Mouse (Mus musculus): ENCODE measurements around the gene Vkorc1l1.

The Vkorc1l1 gene

DNA sequence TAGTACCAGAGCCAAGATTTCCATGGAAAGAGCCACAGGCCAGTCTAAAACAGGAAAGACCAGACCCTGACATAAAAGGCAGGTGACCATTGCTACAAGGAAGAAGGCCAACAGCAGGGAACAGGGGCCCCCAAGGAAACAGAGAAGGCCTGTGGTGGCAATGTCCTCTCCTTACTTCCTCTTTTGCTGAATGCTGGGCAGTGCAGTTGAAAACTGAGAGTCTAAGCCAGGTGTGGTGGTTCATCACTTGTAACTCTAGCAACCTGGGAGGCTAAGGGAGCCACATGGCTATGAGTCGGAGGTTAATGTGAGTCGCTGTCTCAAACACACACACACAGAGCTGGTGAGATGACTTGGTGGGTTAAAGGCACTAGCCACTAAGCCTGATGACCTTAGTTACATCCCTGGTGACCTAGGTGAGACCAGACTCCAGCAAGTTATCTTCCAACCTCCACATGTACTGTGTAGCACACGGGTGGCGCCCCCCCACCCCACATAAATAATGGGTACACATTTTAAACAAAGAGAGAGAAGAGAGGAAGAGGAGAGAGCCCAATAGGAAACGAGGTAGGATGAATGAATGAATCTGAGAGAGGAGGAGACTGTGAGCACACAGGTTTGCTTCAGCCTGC is 59.7 kb downstream of the Vkorc1l1 start:
- no peak for DNase-seq (ENCODE audit: low spot score)

DNA sequence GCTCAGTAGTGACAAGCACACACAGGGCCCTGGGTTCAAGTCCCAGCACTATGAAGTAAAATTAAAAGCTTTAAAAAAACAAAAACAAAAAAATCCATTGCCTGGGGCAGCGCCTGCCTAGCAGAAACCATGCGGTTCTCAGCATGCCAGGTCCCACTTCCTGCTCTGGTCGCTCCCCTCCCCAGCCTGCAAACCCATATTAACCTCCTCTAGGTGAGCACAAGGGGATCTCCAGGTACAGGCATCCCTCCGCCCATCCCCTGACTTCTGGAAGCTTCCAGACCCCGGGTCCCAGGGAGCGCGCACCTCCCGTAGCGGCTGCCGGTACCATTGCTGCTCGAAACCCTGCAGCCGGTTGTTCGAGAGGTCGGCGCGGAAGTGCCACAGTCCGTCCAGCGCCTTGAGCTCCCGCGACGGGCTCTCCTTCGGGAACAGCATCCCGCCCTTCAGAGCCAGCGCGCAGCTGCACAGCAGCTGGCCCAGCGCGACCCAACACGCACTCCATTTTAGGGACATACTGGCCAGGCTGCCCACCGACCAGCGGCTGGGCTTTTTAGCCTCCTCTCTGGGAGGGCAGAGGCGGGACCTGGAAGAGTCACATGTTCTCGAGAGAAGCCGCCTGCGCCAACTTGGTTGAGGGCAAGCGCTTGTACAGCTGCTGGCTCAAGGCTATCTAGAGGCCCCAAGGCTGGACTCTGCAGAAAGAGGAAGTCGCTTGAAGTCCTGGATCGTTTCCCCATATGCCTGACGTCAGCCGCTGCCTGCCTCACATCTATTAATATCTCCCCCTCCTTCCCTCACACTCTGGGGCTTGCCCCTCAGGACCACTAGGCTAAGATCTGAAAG is 60.8 kb downstream of the Vkorc1l1 start, which contains the start of gene Gusb:
Gene Gusb (minus strand): TSS at position 749 of the 846 bp plus-strand sequence.
- peak; percentile 82 for DNase-seq (ENCODE audit: low spot score)

DNA sequence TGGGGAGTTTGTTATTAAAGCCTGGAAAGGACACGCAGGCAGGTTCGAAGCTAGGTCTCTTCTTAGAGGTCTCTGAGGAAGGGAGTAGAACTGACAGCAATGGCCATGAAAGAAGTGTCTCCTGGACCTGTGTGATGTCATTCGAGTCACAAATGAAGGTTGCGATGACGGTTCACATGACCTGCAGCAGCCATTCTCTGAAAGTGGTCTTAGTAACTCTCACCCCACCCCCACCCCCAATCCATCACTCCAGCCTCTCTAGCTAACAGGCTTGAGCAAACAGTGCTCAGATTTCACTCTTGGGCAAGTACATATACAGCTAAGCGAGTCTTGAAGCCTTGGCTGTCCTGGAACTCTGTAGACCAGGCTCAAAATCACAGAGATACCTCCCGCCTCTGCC is 61.5 kb downstream of the Vkorc1l1 start:
- DNase-seq (ENCODE audit: low spot score), result no peak

DNA sequence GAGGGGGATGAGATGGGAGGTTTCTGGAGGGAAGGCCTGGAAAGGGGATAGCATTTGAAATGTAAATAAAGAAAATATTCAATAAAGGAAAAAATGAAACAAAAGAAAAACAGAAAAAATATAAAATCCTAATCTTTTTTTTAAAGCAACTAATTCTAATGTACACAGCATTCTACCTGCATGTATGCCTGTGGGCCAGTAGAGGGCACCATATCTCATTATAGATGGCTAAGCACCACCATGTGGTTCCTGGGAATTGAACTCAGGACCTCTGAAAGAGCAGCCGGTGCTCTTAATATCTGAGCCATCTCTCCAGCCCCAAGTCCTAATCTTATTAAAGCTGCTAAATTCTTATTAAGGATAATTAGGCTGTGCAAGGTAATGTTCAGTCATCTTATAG is 65.6 kb downstream of the Vkorc1l1 start:
- DNase-seq (ENCODE audit: low spot score), result no peak

DNA sequence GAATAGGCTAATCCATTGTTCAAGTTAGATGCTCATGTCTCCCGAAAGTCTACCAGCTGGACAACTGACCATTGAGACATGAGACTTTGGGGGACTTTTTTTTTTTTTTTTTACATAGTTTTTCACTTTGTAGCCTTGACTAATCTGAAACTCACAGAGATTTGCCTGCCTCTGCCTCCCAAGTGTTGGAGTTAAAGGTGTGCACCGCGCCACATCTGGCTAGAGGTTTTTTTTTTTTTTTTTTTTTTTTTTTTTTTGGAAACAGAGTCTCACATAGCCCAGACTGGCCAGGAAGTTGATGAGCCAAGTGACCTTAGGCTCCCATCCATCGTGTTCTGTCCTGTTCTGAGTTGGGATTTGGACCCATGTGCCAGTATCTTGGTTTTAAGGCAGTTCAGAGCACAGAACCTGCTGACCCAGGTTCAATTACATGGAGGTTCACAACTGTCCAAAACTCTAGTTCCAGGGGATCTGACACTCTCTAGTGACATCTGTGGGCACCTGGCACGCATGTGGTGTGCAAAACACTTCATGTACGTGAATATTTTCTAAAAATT is 66.3 kb downstream of the Vkorc1l1 start:
- DNase-seq (ENCODE audit: low spot score), result no peak

DNA sequence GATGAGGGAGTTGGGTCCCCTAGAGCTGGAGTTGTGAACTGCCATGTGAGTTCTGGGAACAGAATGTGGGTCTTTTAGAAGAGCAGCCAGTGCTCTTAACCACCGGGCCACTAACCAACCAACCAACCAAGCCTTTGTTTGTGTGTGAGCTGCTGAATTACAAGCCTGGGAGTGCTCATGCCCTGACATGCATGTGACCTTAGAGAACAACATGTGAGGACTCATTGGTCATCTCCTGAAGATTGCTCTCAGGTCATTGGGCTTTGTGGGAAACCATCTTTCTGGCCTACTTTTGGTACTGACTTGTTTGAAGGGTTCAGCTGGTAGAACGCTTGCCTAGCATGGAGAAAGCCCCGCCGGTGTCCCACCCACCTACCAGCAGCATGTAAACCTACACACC is 68.0 kb downstream of the Vkorc1l1 start:
- DNase-seq (ENCODE audit: low spot score), result no peak

DNA sequence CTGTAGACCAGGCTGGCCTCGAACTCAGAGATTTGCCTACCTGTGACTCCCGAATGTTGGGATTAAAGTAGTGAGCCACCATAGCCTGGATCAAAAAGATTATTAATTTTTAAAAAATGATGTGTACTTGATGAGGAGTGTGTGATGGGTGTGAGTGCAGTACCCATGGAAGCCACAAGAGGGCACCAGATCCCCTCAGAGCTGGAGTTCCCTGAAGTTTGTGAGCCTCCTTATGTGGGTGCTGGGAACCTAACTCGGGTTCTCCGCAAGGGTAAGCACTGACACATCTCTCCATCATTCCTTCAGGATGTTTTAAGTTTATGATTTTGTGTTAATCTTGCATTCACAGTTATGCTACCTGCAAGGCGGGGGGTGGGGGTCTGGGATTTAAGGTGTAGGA is 69.2 kb downstream of the Vkorc1l1 start:
- no peak for DNase-seq (ENCODE audit: low spot score)

DNA sequence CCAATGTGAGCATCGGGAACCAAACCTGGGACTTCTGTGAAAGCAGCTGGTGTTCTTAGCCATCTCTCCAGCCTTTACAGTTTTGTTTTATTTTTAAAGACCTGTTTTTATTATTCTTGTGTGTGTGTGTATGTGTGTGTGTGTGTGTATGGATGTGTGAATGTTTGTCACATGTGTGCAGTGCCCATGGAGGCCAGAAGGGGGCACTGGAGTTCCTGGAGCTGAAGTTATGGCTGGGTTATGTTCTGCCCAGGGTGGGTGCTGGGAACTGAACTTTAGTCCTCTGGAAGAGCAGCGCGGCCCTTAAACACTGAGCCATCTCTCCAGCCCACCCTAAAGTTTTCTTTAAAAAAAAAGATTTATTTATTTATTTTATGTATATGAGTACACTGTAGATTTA is 73.3 kb downstream of the Vkorc1l1 start:
- no peak for DNase-seq (ENCODE audit: low spot score)

DNA sequence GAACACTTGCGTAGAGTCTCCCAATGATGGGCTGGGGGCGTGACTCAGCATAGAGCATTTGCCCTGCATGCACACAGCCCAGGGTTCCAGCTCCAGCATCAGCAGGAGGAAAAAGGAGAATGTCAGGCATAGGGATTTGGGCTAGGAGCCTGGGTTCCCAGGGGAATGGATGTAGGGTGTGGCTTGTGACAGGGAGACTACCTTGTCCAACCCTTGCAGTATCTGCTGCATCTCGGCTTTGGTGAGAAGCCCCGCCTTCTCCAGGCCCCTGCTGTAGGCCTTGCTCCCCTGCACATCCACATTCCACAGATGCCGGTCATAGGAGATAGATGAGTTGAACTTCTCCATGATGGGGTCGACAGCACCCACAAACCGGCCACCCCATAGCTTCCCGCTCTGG is 77.7 kb downstream of the Vkorc1l1 start:
- DNase-seq (ENCODE audit: low spot score), result no peak

DNA sequence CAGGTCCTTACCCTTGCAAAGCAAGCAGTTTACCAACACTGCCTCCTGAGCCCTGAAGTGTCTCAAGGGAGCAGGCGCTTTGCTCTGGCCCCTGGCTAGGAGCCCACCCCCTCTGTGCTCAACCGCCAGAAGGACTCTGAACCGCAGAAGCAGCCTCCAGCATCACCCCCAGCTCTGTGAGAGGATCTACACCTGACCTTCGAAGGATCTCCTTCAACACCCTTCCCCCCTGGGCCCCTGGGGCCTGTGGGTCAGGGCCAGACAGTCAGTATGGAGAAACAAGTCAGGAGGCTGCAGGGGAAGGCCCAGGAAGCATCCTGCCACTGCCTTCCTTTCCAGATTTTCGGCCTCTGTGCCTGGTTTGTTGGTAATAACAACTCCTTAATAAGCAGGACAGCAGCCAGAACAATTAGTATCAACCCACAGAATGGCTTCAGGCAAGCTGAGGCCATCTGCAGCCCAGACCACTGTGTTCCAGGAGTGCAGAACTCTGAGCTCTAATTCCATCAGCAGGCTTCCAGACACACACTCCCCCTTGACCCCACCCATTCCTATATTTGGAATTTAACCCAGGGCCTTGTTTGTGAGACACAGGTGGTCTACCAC is 79.7 kb downstream of the Vkorc1l1 start:
- DNase-seq (ENCODE audit: low spot score), result no peak

DNA sequence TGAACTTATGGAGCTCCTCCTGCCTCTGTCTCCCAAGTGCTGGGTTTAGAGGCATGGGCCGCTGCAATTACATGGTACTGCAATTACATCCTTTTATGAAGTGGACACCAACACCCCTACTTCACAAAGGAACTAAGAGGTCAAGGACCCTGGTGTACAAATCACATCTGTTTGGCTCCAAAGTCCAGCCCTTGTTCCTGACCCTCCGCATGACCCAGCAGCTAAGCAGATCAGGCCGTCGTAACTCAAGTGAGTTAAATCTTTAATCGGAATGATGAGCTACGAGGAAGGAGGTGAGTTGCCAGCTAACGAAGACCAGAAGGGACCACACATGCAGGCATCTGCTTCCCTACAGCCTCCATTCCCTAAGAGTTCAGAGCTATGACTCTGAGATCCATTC is 80.6 kb downstream of the Vkorc1l1 start:
- DNase-seq (ENCODE audit: low spot score), result no peak

DNA sequence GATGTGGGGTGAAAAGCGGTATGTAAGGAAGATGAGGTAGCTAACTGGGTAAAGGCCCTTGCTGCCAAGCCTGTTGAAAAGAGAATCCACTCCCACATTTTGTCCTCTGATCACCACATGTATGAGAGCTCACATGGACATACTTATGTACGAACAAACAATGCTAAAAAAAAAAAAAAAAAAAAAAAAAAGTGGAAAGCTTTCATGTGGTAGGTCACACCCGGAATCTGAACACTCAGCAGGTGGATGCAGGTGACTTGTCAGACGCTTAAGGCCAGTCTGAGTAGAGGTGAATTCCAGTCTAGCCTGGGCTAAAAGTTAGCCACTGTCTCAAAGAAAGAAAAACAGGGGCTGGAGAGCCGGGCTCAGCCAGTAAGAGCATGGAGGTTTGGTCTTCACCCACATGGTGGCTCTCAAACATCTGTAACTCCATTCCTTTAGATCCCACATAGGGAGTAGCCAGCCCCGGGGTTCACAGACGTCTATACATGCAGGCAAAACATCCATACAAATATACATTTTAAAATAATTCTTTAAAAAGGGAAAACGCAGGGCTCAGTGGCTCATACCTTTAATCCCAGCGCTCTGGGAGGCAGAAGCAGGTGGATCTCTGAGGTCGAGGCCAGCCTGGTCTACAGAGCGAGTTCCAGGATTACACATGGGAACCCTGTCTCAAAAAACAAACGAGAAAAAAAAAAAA is 81.4 kb downstream of the Vkorc1l1 start:
- DNase-seq (ENCODE audit: low spot score), result no peak

DNA sequence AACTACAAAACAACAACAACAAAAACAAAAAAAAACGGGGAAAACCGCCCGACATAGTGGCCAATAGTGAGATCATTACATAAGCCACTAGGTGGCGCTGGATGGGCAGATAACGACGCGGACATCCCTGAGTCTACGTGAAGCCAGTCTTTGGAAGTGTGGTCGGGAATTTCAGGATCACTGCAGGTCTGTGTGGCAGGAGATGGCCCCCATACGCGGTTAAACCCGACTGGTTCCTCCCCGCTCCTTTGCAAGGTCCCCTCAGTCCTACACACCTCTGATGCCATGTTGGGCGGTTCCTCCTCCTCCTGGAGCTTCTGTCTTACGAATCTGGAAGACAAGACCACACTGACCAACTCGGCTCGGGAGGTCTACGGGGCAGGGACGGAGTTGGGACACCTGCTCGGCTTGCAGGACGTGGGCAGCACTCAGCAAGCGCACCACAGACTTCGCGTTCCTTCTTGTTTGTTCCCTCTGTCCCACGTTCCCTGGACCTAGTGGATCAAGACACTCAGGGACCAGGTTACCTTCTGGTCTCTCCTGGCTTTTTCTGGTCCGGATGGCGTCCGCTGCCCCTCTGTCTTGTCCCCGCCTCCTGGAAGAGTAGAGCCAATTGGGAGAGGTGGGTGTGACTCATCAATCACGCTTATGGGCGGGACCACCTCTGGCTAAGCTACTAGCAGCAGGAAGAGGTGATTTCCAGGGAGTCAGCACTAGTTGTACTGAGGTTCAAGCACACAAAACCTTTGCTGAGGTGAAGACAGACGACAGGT is 82.2 kb downstream of the Vkorc1l1 start:
- DNase-seq (ENCODE audit: low spot score), result peak; percentile 79

DNA sequence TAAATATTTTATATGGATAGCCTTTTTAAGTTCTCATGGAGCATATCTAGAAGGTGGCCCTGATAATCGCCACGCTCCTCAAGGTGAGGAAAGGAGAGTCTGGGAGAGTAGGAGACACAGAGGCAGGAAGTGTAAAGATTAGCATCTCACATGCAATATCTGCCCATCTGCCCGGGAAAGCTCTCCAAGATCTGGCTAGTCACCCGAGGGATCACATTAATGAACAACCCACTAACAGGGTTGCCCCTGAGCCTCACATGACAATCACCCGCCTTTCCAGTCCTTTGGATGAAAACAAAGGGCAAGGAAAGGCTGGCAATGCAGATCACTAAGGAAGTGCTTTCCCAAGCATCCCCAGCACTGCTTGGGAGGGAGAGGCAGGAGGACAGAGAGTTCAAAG is 85.4 kb downstream of the Vkorc1l1 start:
- DNase-seq (ENCODE audit: low spot score), result no peak

DNA sequence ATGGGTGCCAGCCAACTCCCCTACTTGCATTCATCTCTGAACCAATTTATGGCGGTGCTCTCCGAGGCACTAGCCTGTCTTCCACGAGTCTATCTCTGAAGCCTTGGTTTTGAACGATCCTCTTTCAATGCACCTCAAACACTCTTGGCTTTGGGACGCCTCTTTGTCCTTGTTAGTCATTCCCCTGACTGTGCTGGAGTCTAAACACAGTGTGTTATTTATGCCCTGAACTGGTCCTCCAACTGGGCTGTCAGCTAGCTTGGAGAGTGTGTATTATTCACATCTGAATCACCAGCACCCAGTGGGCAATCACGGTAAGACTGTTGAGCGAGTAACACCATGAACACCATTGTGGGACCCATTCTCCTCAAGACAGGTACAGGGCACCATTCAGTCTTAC is 85.9 kb downstream of the Vkorc1l1 start:
- DNase-seq (ENCODE audit: low spot score), result no peak

DNA sequence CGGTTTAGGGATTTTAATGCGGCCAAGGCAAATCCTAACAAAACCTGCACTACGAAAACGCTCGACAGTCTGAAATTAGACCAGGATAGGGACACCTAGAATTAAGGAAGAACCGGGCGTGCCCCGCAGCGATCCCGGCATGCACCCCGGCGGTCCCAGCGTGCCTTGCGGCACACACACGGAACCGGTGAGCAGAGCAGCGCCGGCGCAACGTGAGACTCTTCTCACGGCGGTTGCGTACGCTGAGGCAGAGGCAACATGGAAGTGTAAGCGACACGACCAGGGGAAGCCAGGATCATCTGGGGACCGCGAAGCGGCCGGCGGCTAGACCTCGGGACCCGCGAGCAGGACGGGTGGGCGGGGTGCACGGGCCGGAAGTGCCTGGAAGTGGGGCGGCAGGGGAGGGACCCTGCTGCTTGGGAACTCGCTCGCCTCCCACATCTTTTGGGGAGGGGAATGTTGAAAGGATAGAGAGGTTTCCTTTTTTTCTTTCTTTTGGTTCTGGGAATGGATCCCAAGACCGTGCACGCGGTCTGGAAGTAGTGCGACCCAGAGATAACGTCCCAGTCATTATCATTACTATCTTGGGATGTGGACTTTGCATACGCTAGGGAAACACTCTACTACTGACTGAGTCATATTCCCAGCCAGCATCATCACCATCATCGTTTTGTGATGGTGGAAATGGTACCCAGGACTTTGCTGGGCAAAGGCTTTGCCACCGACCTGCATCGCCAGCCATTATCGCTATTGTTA is 87.5 kb downstream of the Vkorc1l1 start, which contains the start of the genes Asl and Crcp:
Gene Asl (minus strand): TSS at position 106 of the 756 bp plus-strand sequence.
Gene Crcp (plus strand): TSS at position 149 of the 756 bp plus-strand sequence.
- DNase-seq (ENCODE audit: low spot score), result peak; percentile 85

DNA sequence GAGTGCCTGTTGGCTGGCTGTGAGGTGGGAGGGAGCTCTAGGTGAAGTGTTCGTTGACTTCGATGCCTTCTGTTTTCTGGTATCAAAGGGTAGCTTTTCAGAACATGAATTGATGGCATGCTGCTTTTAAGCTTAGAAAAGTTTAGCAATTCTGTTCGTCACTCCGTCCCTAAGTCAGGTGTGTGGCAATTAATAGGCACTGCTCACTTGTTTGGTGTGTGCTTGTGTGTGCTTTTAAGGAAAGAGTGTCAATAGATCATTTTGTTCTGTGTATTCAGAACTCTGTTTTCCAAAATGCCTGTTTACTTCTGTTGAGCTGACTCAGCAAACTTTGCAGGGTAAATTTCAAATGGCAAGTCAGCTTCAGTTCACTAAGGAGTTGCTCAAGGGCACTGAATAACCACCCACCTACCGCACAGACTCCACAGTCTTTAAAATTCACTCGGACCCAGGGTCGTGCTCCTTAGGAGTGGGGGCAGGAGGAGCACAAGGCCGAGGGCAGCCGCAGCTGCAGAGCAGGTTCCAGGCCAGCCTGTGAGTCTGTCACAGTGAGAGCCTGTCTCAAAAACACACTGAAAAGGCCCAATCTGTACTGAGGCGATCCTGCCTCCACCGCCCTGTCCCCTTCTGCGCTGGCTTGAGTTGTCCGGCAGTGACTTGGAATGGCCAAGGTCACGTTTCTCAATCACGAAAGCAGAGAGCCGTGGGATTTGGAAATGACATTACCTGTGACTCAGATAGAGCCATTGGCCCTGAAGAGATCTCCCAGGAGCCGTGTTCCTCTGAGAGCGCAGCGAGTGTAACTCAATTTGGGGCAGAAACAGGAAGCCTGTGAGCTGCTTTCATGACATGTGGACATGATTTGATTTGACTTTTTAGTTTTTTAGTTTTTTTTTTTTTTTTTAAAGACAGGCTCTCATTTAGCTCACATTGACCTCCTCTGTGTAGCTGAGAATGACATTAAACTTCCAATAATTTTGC is 89.9 kb downstream of the Vkorc1l1 start:
- no peak for DNase-seq (ENCODE audit: low spot score)

DNA sequence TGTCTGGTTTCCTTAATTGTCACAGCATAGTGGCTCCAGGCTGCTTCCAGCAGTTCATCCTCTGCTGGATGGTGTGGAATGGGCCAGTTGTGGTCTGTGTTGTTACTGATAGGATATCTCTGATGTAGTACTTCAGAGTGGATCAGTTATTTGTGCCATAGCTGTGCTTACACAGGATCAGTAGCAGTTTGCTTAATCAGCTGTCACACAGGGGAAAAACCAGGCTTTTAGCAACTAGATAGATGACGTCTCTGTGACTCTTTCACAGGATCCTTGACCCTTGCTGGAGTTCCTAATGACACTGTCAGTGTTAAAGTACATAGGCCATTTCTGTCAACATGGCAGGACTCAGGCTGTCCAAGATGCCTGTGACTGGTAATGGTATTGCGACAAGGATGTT is 92.1 kb downstream of the Vkorc1l1 start:
- no peak for DNase-seq (ENCODE audit: low spot score)

Data from layer of hippocampus, adult 11-12 months (tissue).